Mouse (Mus musculus) CD4-positive helper T cell, adult 2 months (primary cell): ENCODE measurements around the gene Ifnab.
A peak's percentile ranks its signal among the peaks of the same experiment; 100 is the strongest.

Experiments
- DNase-seq: peaks from one replicate; pipeline ENCODE4 v3.0.0-alpha.2; 2012; ENCODE audit warnings: low read depth, missing footprints, low spot score

Ifnab gene

GRCm38 (mm10) chr4:88676824-88677223, 14.3 kb downstream of the Ifnab start, which contains the start of gene Ifna16:
Gene Ifna16, minus strand, starts transcription at chr4:88676924.
- DNase-seq = no peak

GRCm38 (mm10) chr4:88655461-88655860, 35.7 kb downstream of the Ifnab start:
- DNase-seq = no peak

- no peak for DNase-seq
These were observed 37.5 kb downstream of the Ifnab start for GRCm38 (mm10) chr4:88653644-88654043.

- DNase-seq = no peak
These were observed 46.8 kb downstream of the Ifnab start, which contains the start of gene Ifna13 for GRCm38 (mm10) chr4:88644359-88644758. Gene Ifna13, minus strand, starts transcription at chr4:88644459.

- peak; percentile 1 for DNase-seq
These were observed 48.6 kb downstream of the Ifnab start for GRCm38 (mm10) chr4:88642526-88642925.

- peak; percentile 92 for DNase-seq
These were observed 49.9 kb downstream of the Ifnab start for GRCm38 (mm10) chr4:88641077-88641831.

GRCm38 (mm10) chr4:88640704-88641076, 50.5 kb downstream of the Ifnab start:
- DNase-seq = no peak
